Mouse (Mus musculus): ENCODE measurements around the gene Cacna2d2.
A peak's percentile ranks its signal among the peaks of the same experiment; 100 is the strongest.

Gene Cacna2d2

GRCm38 (mm10) chr9:107541005-107541404 lies 141.6 kb downstream of the Cacna2d2 start:
- DNase-seq (ENCODE audit: low spot score in 2 of 2) = no peak

DNA sequence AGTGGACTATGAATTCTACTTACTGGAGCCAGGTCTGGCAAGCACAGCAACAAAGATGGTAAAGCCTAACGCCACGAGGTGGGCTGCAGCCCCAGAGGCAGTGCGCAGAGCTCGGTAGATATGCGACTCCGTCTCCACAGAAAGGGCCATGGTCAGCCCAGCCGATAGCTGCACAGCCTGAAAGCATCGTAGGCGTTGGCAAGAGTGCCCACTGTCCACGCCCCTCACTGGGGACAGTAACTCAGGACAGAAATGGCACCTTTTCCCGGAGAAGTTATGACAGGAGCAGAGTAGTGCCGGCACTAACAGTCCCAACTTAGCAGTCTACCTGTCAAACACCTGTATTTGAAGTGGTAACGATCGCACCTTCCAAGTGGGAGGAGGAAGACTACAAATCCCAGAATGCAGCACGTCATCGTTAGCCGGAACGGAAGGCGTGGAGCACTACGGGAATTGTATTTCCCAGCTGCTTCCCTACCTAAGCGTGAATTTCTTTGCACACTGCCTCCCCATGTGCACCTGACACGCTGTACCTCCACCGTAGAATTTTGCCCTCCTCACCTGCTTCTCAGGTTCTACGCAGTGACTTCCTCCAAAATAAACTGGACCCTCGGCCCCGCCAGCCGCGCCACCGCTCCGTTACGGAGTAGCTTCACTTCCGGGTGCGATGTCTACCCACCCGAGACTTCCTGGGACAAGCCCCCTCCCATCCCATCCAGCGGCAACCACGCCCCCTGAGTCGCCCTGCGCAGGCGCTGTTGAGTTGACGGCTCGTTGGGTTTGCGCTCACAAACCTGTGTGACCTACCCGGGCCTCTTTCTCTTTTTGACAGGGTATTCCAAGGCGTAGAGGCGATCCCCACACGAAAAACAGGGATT lies 142.3 kb downstream of the Cacna2d2 start, which contains the start of the genes Cyb561d2 and Nprl2:
TSS of gene Cyb561d2 (minus strand) at position 720 of the 878 bp plus-strand sequence.
TSS of gene Nprl2 (plus strand) at position 753 of the 878 bp plus-strand sequence.
- peak; percentile 96 for DNase-seq (ENCODE audit: low spot score in 2 of 2)

GRCm38 (mm10) chr9:107542352-107542686 lies 142.9 kb downstream of the Cacna2d2 start:
- no peak for DNase-seq (ENCODE audit: low spot score in 2 of 2)

GRCm38 (mm10) chr9:107542721-107543120 lies 143.3 kb downstream of the Cacna2d2 start:
- DNase-seq (ENCODE audit: low spot score in 2 of 2) = no peak

- no peak for DNase-seq (ENCODE audit: low spot score in 2 of 2)
Observed at GRCm38 (mm10) chr9:107543299-107543698, 143.9 kb downstream of the Cacna2d2 start.

DNA sequence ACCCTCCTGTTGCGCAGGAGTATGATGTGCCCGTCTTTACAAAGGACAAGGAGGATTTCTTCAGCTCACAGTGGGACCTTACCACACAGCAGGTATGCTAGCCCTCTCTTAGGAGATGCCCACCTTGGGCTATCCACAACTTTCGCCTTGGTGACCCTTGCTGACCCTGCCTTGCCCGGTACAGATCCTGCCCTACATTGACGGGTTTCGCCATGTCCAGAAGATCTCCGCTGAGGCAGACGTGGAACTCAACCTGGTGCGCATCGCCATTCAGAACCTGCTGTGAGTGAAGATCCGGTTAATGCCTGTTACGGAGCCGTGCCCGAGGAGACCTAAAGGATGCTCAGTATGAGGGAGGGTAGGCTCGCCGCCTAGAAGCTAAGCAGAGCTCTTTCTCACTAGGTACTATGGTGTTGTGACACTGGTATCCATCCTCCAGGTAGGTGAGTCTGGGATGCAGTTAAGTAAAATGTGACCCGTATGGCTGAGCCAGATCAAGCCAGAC lies 144.8 kb downstream of the Cacna2d2 start:
- no peak for DNase-seq (ENCODE audit: low spot score in 2 of 2)

DNA sequence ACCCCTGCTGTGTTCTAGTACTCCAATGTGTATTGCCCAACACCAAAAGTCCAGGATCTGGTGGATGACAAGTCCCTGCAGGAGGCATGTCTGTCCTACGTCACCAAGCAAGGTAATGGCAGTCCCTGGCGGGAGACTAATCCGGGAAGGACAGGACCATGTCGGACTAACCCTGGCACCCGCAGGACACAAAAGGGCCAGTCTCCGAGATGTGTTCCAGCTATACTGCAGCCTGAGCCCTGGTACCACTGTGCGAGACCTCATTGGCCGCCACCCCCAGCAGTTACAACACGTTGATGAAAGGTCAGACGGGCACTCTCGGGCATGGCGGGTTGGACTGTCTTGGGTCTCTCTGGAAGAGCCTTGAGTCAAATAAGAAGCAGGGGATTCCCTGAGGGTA lies 145.3 kb downstream of the Cacna2d2 start:
- DNase-seq (ENCODE audit: low spot score in 2 of 2) = no peak

DNA sequence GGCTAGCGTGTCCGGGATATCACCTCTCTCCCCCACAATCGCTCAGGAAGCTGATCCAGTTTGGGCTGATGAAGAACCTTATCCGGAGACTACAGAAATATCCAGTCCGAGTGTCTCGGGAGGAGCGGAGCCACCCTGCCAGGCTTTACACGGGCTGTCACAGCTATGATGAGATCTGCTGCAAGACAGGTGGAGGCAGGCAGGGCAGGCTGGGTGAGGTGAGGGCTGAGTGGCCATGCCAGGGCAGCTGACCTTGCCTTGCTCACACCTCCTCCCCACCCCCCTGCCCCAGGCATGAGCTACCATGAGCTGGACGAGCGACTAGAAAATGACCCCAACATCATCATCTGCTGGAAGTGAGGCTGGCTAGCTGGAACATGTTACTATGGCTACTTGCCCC lies 145.8 kb downstream of the Cacna2d2 start:
- DNase-seq (ENCODE audit: low spot score in 2 of 2) = no peak

GRCm38 (mm10) chr9:107545602-107546001 lies 146.2 kb downstream of the Cacna2d2 start:
- DNase-seq (ENCODE audit: low spot score in 2 of 2) = peak in 1 of 2 experiments; percentile 78

GRCm38 (mm10) chr9:107547026-107547425 lies 147.6 kb downstream of the Cacna2d2 start, which contains the start of gene Zmynd10:
Gene Zmynd10 (plus strand): TSS chr9:107547298.
- DNase-seq (ENCODE audit: low spot score in 2 of 2) = peak; percentile 94

- no peak for DNase-seq (ENCODE audit: low spot score in 2 of 2)
Observed at GRCm38 (mm10) chr9:107547957-107548356, 148.5 kb downstream of the Cacna2d2 start.

DNA sequence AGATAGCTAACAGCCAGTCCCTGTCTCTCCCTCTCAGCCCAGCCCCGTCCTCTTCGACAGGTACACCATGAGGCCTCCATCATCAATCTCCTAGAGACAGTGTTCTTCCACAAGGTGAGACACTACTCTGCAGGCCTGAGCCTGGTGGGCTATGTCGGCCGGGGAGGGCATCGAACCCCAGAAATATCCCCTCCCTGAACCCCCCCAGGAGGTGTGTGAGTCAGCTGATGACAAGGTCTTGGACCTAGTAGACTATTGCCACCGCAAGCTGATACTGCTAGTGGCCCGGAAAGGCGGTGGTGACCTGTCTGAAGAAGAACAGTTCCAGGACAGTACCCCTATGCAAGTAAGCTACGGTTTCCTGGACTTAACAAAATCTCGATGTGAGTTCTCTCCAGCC lies 149.4 kb downstream of the Cacna2d2 start:
- DNase-seq (ENCODE audit: low spot score in 2 of 2) = no peak

- DNase-seq (ENCODE audit: low spot score in 2 of 2) = no peak
Observed at GRCm38 (mm10) chr9:107549297-107550074, 150.1 kb downstream of the Cacna2d2 start.

GRCm38 (mm10) chr9:107550491-107551116 lies 151.2 kb downstream of the Cacna2d2 start:
- no peak for DNase-seq (ENCODE audit: low spot score in 2 of 2)

DNA sequence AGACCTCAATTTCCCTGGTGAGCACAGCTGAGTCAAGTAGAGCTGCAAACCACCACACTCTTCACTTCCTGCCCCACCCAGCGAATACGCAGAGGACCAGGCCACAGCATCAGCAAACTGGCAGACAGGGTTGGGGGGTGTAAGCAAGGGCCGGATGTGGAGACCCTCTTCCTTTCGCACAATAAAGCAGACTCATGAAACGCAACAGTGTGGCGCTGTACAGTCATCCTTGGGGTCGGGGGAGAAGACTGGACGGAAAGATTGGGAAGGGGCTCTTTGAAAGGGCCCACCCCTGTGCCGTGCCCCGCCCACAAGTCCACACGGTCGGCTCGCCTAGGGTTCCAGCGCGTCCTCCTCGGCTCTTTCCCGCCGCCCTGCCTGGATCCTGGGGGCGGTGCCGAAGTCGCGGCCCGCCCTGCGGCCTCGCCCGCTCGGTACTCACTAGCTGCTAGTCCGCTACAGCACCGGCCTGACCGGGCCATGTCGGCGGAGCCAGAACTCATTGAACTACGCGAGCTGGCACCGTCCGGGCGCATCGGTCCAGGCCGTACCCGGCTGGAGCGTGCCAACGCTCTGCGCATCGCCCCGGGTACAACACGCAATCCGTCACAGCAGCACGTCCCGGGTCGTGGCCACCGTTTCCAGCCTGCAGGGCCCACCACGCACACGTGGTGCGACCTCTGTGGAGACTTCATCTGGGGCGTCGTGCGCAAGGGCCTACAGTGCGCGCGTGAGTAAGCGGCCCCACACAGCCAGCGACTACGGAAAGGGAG lies 151.9 kb downstream of the Cacna2d2 start, which contains the start of gene Rassf1:
TSS of gene Rassf1 (plus strand) at position 439 of the 773 bp plus-strand sequence.
- no peak for DNase-seq (ENCODE audit: low spot score in 2 of 2)

GRCm38 (mm10) chr9:107551890-107552355 lies 152.5 kb downstream of the Cacna2d2 start:
- no peak for DNase-seq (ENCODE audit: low spot score in 2 of 2)

DNA sequence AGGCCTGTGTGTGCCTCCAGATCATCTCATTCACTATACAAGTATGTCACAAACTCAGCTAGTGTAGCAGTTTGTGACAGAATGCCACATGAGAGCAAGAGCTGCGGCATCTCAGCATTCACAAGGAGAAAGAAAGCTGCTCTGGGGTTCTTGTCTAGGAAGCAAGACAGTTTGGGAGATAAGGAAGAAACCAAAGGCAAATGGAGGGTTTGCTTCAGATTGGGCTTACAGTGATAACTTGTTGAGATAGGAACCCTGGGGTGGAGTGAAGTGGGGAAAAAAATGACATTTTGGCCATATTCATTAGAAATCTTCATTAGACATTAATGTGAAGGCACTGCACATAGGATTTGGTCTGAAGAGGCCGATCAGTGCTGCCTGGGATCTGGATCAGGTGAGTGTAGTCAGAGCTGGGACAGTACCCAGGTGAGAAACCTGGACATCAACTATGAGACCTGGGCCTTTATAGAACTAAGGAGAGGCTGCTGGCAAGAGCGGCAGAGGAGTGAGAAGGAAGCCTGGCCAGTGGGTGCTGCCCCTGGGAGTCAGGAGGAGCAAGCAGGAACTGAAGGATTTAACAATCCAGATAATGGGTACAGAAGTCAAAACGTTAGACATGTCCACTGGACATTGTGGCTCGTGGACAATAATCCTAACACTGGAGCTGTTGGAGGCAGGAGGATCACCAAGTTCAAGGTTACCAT lies 153.4 kb downstream of the Cacna2d2 start:
- DNase-seq (ENCODE audit: low spot score in 2 of 2) = no peak

DNA sequence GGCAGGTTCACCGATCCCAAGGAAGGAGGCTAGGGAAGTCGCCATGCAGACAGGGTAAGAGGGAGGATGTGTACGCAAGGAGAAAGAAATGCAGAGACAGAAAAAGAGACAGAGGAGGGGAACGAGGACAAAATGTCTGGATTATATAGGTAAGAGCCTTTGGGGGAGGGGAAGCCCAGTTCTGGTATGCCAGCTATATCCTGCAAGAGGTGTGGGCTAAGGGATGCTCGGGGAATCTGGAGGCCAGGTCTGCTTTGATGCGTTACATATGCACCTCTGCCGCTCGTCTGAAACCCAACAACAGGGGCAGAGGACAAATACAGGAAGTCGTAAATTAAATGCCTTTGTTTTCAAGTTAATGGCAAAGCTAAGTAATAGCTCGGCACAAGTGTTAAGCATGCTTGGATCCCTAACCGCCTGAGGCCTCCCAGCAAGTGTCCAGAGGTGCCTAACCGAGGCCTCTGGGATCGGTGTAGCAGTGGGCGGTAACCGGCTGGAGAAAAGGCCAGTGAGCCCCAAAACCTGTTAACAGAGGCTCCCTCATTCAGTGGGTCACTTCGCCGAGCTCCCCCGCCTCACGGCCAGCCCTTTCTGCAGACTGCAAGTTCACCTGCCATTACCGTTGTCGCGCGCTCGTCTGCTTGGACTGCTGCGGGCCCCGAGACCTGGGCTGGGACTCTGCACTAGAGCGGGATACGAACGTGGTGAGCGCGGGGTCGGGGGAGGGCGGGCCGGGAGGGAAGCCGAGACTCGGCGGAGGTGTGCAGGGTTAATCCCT lies 154.3 kb downstream of the Cacna2d2 start:
- no peak for DNase-seq (ENCODE audit: low spot score in 2 of 2)

GRCm38 (mm10) chr9:107554319-107554825 lies 155.0 kb downstream of the Cacna2d2 start:
- DNase-seq (ENCODE audit: low spot score in 2 of 2) = peak; percentile 97

Measured in right cerebral cortex, postnatal 10 days (tissue).